Mouse (Mus musculus): ENCODE results near the gene 2700081O15Rik.

DNA sequence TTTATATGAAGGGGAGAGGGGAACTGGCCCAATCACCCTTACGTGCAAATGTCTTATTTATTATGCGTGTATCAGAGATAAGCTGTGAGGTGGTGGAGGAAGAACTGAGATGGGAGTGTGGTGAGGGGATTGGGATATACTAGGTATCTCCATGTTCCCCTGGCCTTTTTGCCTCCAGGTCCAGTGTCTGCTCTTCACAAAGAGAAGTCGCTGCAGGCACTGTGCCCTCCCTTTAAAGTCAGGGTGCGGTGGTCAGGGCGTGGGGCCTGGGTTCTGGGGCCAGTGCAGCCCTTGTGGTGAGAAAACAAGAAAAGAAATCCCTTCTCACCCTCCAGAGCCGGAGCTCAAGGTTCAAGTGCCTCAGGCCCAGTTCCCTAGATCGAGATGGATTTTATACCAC lies 6.7 kb downstream of the 2700081O15Rik start:
- TF ChIP-seq POLR2A (IDR thresholded peaks at IDR 0.05; ENCODE audit: borderline replicate concordance, extremely low read depth, insufficient read depth, insufficient read length, poor library complexity, severe bottlenecking), result no peak
- TF ChIP-seq CTCF (IDR thresholded peaks at IDR 0.05; ENCODE audit: borderline replicate concordance, extremely low read depth, insufficient read depth, insufficient read length), result no peak
